Mouse (Mus musculus) embryonic fibroblast, embryonic 13.5 days (primary cell): ENCODE measurements around the gene Tgfa. TPM values are rescaled to one million over a fixed set of nuclear protein-coding genes. Genes with fewer than 3 reads are reported as not detected.
A peak's percentile ranks its signal among the peaks of the same experiment; 100 is the strongest.

ENCODE experiments used
- H3K27ac ChIP-seq: 2 replicates; pipeline ENCODE4 v1.5.1; 2012; ENCODE audit warnings: low read length, control low read depth, inconsistent platforms; ENCODE audit not compliant: insufficient read depth
- H3K4me1 ChIP-seq: 2 replicates; pipeline ENCODE4 v1.6.1; 2011; ENCODE audit warnings: low read length; ENCODE audit not compliant: control insufficient read depth, insufficient read depth
- H3K4me3 ChIP-seq: 2 replicates; pipeline ENCODE4 v1.5.1; 2011; ENCODE audit warnings: mild to moderate bottlenecking, control low read depth, low read length; ENCODE audit not compliant: insufficient read depth
- CTCF ChIP-seq: IDR thresholded peaks from 2 replicates; pipeline ENCODE4 v1.5.1; 2011; ENCODE audit warnings: mild to moderate bottlenecking, control low read depth, low read length, moderate library complexity, borderline replicate concordance; ENCODE audit not compliant: insufficient read depth
- POLR2A ChIP-seq: IDR thresholded peaks from 2 replicates; pipeline ENCODE4 v1.6.1; 2011; ENCODE audit warnings: low read depth, mild to moderate bottlenecking, control low read depth, low read length, moderate library complexity
- polyA plus RNA-seq: library from polyadenylated mRNA; stranded (reverse); fragments of >200 nt; gene quantifications from 2 replicates; pipeline ENCODE4 v1.2.4, GENCODE M21; 2011; ENCODE audit warnings: low read depth; ENCODE audit not compliant: missing spikeins, insufficient read length

Tgfa gene
- 0.42 and 0.85 TPM in 2 replicates for polyA plus RNA-seq

DNA sequence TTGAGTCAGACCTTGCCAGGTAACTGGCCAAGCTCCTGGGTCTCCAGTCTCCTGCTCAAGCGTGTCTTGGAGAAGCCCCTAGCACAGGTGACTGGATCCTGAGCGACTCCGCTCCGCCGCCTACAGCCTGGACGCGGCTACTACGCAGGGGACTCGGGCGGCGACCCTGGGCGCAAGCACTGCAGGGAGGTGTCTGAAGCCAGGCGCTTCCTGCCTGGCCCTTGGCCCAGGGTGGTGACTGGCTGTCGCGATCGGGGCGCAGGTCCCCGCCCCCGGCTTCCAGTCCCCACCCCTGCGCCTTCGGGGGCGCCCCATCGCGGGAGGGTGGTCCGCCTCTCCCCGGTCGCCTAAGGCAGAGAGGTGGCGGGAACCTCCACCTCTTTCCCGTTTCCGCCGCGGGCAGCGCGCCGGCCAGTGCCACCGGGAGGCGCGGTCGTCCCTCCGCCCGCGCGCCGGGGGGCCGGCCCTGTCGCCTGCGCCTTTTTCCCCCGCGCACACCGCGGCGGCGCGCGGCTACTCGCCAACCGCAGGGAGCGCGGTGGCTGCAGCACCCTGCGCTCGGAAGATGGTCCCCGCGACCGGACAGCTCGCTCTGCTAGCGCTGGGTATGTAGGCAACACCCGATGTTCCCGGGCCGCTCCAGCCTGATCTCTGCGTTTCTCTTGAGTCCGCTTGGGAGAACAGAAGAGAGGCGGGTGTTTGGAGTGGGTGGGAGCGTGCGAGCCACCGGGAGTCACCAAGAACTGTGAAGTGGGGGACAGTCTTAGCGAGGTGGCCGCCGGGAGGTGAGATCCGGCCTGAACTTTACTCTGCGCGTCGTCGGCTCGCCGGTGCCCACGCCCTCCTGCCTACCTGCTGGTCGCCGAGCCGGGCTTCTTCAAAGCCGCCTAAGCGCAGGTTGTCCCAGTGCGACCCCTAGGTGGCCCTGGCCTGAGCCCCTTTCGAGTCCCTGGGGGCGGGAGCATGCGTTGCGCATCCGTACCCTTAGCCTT is at the start of gene Tgfa:
Tgfa (plus strand) TSS at position 283 of the 992 bp plus-strand sequence.
- Histone ChIP-seq H3K4me3 (peak within 1 kb of the TSS; percentile 44), H3K27ac (no peak within 1 kb of the TSS), H3K4me1 (no peaks in the 10 kb centered on the region; the same call in 1 of the 2 replicates)
- TF ChIP-seq CTCF (0 out of 2 replicates have a peak, but pooled peaks have one; percentile 16), POLR2A (no peak)

DNA sequence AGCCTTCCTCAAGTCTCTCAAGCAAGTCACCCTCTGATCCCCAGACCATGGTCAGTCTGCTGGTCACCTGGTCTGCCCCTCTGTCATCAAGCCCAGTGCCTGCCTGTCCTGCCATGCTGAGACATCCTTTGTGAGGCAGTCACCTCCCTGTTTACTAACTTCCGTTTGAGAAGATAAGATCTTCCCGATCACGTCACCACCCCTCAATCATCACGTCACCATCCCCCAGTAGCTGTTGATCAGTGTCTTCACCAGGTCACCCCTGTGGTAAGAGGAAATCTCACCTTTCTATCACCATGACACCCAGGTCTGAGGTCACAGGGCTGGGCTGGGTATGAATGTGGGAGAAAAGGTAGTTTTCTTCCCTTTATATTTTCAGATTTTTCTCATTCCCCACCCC is 46.5 kb upstream of the Tgfa start:
- Histone ChIP-seq H3K4me1 (peaks cover 6% of the 10 kb centered on the region; the same call in 1 of the 2 replicates), H3K27ac (no peak overlapping the region), H3K4me3 (no peak overlapping the region)
- no peak for TF ChIP-seq CTCF
- no peak for TF ChIP-seq POLR2A

DNA sequence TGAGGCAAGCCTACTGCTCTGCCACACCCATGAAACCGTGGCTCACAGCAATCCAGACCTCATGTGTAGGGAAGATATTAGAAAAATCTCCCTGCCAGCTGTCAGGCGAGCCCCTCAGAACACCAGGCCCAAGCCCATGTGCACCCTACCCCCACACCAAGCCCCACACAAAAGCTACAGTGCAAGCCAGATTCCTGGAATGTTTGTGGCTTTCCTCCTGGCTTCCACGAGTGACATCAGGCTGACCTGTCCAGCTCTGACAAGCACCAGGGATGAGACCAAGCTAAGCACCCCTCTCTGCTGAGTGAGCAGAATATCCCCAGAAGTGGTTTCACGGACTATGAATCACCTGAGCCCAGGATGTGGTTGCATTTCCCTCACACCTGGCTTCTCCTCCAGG is 46.0 kb upstream of the Tgfa start:
- H3K27ac ChIP-seq = no peak overlapping the region
- no peak overlapping the region for H3K4me3 ChIP-seq
- TF ChIP-seq POLR2A = no peak
- TF ChIP-seq CTCF = no peak
- H3K4me1 ChIP-seq = peaks cover 6% of the 10 kb centered on the region; the same call in 1 of the 2 replicates

DNA sequence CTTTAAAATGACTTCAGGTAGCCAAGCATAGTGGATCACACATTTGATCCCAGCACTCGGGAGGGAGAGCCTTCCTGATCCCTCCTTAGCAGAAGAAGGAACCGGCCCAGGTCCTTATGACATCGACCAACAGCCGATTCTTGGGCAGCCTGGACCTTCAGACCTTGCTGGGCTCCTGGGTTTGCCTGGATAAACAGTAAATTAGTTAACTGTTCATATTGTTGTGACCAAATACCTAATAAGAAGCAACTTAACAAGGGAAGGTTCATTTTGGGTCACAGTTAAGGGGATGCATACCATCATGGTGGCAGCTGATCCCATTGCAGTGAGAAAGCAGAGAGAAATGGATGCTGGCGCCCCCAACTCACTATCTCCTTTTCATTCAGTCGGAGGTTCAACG is 42.3 kb upstream of the Tgfa start:
- Histone ChIP-seq H3K4me3 (no peak overlapping the region), H3K27ac (no peak overlapping the region), H3K4me1 (peaks cover 10% of the 10 kb centered on the region)
- TF ChIP-seq POLR2A = no peak
- no peak for TF ChIP-seq CTCF

DNA sequence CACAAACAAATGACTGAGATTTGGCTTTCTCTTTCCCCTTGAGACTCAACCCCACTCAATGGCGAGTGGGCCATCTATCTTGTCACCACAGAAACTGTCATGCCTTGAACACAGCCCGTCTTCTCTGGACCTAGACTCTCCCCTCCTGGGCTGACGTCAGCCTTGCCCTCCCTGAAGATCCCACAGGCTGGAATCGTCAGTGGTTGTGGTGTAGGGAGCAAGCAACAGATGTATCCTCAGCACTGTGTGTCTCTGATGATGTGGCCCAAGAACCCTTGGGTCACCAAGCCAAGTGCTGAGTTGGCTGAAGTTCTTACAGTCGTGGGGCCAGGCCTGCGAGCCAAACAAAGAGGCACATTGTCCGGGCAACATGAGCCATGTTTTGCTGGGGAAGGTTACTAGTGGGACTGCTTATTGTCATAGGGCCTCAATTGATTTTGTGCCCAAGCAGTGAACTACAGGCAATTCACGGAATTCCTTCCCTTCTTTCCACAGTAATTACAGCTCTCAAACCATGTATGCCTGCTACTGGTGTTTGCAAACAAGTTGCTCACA is 41.5 kb upstream of the Tgfa start:
- H3K27ac ChIP-seq = no peak overlapping the region
- no peak for TF ChIP-seq POLR2A
- no peak for TF ChIP-seq CTCF

DNA sequence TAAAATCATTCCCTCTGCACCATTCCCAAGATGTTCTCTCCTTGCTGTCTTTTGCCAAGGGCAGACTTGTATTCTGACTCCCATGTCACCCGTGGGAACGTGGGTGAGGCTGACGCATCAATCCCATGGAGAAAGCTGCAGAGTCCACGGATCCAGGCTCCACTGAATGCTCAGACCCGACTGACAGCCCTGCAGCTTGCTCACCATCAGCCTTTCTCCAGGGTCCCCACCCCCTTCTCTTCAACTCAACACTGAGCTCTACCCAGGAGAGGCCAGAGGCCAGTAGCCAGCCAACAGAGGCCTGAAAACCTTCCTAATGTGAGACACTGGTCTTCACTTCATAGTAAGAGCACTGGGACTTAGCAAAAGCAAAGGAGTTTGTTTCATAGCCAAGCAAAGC is 41.0 kb upstream of the Tgfa start:
- H3K4me1 ChIP-seq = peaks cover 7% of the 10 kb centered on the region
- no peak overlapping the region for H3K4me3 ChIP-seq
- no peak for TF ChIP-seq POLR2A
- no peak for TF ChIP-seq CTCF

More for the DNA sequence above, 41.5 kb upstream of the Tgfa start:
- Histone ChIP-seq H3K4me1 (peaks cover 9% of the 10 kb centered on the region), H3K4me3 (no peak overlapping the region)

DNA sequence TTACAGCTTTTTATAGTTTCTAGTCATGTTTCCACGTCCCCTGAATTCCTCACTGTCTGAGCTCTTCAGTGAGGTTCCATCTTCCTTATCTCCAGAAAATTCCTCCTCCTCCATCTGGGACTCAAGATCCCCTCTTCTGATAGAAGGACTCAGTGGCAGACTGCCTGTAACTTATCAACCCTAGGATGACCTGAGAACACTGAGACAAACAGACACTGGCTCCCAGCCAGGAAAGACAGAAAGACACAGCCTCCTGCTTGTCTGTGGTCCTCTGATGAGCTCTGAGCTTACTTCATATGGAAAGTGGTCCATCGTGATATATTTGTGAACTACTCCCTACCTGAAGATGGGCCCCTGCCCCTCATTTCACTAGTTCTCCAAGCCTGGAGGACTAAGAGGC is 40.5 kb upstream of the Tgfa start:
- H3K4me3 ChIP-seq = no peak overlapping the region
- no peak overlapping the region for H3K27ac ChIP-seq
- peaks cover 4% of the 10 kb centered on the region; the same call in 1 of the 2 replicates for H3K4me1 ChIP-seq
- TF ChIP-seq CTCF (no peak), POLR2A (no peak)

More for the DNA sequence above, 41.0 kb upstream of the Tgfa start:
- H3K27ac ChIP-seq = no peak overlapping the region

DNA sequence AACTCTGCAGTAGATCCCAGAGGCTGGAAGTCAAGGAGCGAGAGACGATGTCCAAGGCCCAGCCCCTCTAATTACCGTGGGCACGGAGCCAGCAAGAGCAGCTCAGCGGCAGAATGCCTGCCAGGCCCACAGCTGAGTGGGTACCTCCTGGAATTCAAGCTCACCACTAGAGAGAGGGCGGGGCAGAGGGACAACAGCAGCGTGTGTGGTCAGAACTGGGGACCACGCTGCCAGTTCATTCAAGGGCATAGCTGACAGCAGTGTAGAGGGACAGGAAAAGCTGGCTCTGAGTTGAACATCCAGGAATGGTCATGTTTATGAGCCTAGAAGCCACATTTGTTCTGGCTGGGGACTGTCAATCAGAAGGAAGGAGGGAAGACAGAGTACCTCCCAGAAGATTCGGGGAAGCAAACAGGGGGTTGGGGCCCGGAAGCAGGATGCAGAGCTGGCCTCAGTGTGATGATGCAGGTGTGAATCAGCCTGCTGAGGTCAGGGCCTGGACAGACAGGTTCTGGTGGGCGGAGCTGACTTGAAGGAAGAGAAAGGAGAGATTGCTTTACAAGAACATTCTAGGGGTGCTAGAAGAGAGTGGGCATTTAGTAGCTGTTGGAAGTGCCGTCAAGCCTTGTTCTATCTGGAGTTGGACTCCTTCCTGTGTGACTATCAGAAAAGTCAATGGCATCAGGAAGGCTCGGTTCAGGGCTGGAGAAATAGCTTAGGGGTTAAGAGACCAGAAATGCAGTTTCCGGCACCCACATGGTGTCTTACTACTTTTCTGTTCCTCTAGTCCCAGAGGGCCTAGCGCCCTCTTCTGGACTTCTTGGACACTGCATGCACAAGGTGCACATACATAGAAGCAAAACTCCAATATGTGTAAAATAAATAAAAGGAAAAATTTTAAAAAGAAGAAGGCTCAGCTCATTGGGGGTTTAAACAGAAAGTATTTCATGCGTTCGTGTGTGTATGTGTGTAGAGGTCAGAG is 37.5 kb upstream of the Tgfa start:
- no peak for TF ChIP-seq POLR2A
- TF ChIP-seq CTCF = no peak
- Histone ChIP-seq H3K4me1 (peaks cover 4% of the 10 kb centered on the region; the same call in 1 of the 2 replicates), H3K4me3 (no peak overlapping the region), H3K27ac (no peak overlapping the region)

DNA sequence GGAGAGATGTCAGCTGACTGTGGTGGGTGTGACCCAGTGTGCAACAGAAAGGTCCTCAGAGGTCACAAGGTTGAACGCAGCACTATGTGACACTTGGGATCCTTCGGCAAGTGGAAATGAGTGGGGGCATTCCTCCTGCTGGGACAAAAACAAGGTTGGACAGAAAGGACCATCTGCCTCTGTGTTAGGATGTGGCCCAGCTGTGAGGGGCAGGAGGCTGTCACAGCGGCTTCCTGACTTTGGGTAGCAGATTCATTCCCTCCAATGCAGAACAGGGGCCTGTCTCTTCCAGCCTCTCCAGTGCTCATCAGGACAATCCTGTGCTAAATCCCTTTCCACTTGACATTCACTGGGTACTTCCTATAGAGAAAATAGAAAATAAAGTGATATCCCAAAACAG is 34.1 kb upstream of the Tgfa start:
- Histone ChIP-seq H3K27ac (no peak overlapping the region), H3K4me3 (no peak overlapping the region), H3K4me1 (peaks cover 4% of the 10 kb centered on the region; the same call in 1 of the 2 replicates)
- no peak for TF ChIP-seq CTCF
- no peak for TF ChIP-seq POLR2A
